Mouse (Mus musculus): Measurements from ENCODE around the gene Adar. TPM values are rescaled to one million over a fixed set of nuclear protein-coding genes. Genes with fewer than 3 reads are reported as not detected.

Adar gene
- polyA plus RNA-seq, 1 experiment: 48.3 TPM

GRCm38 (mm10) chr3:89722032-89722431 lies 7.2 kb downstream of the Adar start:
- no peak overlapping the region for H3K27ac ChIP-seq (ENCODE audit: control insufficient read depth, insufficient read depth, low read depth, low read length, poor library complexity)
- TF ChIP-seq CTCF (IDR thresholded peaks at IDR 0.05; ENCODE audit: control insufficient read depth, insufficient read depth, low read length): no peak
- no peaks in the 10 kb centered on the region for H3K4me1 ChIP-seq (ENCODE audit: control insufficient read depth, insufficient read depth, low read length)
- H3K4me3 ChIP-seq (replicated peaks; ENCODE audit: control insufficient read depth, low read depth, low read length): no peak overlapping the region

- H3K4me1 ChIP-seq (ENCODE audit: control insufficient read depth, insufficient read depth, low read length): no peaks in the 10 kb centered on the region
- WGBS: 84% methylated on average over 7 of the region's 7 CpGs
- TF ChIP-seq CTCF (IDR thresholded peaks at IDR 0.05; ENCODE audit: control insufficient read depth, insufficient read depth, low read length) (no peak), POLR2A (IDR thresholded peaks at IDR 0.05; ENCODE audit: borderline replicate concordance, control insufficient read depth, low read depth, low read length) (no peak)
- H3K4me3 ChIP-seq (replicated peaks; ENCODE audit: control insufficient read depth, low read depth, low read length): no peak overlapping the region
- no peak overlapping the region for H3K27ac ChIP-seq (ENCODE audit: control insufficient read depth, insufficient read depth, low read depth, low read length, poor library complexity)
Measured at GRCm38 (mm10) chr3:89723400-89724084, 8.7 kb downstream of the Adar start.

GRCm38 (mm10) chr3:89727028-89727427 lies 12.2 kb downstream of the Adar start:
- Histone ChIP-seq H3K4me1 (ENCODE audit: control insufficient read depth, insufficient read depth, low read length) (peaks cover 3% of the 10 kb centered on the region; the same call in 1 of the 2 replicates), H3K27ac (ENCODE audit: control insufficient read depth, insufficient read depth, low read depth, low read length, poor library complexity) (no peak overlapping the region), H3K4me3 (replicated peaks; ENCODE audit: control insufficient read depth, low read depth, low read length) (no peak overlapping the region)
- TF ChIP-seq POLR2A (IDR thresholded peaks at IDR 0.05; ENCODE audit: borderline replicate concordance, control insufficient read depth, low read depth, low read length): no peak
- TF ChIP-seq CTCF (IDR thresholded peaks at IDR 0.05; ENCODE audit: control insufficient read depth, insufficient read depth, low read length): peak; percentile 76
- WGBS: 0% methylated on average over 4 of the region's 4 CpGs

- 85% methylated on average over 2 of the region's 2 CpGs for WGBS
- peaks cover 4% of the 10 kb centered on the region; the same call in 1 of the 2 replicates for H3K4me1 ChIP-seq (ENCODE audit: control insufficient read depth, insufficient read depth, low read length)
- TF ChIP-seq POLR2A (IDR thresholded peaks at IDR 0.05; ENCODE audit: borderline replicate concordance, control insufficient read depth, low read depth, low read length) (no peak), CTCF (IDR thresholded peaks at IDR 0.05; ENCODE audit: control insufficient read depth, insufficient read depth, low read length) (no peak)
Measured at GRCm38 (mm10) chr3:89728848-89729247, 14.0 kb downstream of the Adar start.

GRCm38 (mm10) chr3:89730350-89731331 lies 15.8 kb downstream of the Adar start:
- H3K4me3 ChIP-seq (replicated peaks; ENCODE audit: control insufficient read depth, low read depth, low read length): peak overlapping the region; percentile 90
- H3K4me1 ChIP-seq (ENCODE audit: control insufficient read depth, insufficient read depth, low read length): peaks cover 4% of the 10 kb centered on the region; the same call in 1 of the 2 replicates
- TF ChIP-seq CTCF (IDR thresholded peaks at IDR 0.05; ENCODE audit: control insufficient read depth, insufficient read depth, low read length) (no peak; the same call in 1 of the 2 replicates), POLR2A (IDR thresholded peaks at IDR 0.05; ENCODE audit: borderline replicate concordance, control insufficient read depth, low read depth, low read length) (peak; percentile 93)
- WGBS: under 1% methylated on average over 32 of the region's 32 CpGs
- peak overlapping the region; percentile 86 for H3K27ac ChIP-seq (ENCODE audit: control insufficient read depth, insufficient read depth, low read depth, low read length, poor library complexity)

More at GRCm38 (mm10) chr3:89728848-89729247, 14.0 kb downstream of the Adar start:
- no peak overlapping the region for H3K4me3 ChIP-seq (replicated peaks; ENCODE audit: control insufficient read depth, low read depth, low read length)
- no peak overlapping the region for H3K27ac ChIP-seq (ENCODE audit: control insufficient read depth, insufficient read depth, low read depth, low read length, poor library complexity)

GRCm38 (mm10) chr3:89732091-89732490 lies 17.3 kb downstream of the Adar start:
- WGBS: 27% methylated on average over 4 of the region's 4 CpGs
- Histone ChIP-seq H3K4me3 (replicated peaks; ENCODE audit: control insufficient read depth, low read depth, low read length) (peak overlapping the region; percentile 46), H3K4me1 (ENCODE audit: control insufficient read depth, insufficient read depth, low read length) (peaks cover 4% of the 10 kb centered on the region; the same call in 1 of the 2 replicates), H3K27ac (ENCODE audit: control insufficient read depth, insufficient read depth, low read depth, low read length, poor library complexity) (no peak overlapping the region)
- no peak for TF ChIP-seq POLR2A (IDR thresholded peaks at IDR 0.05; ENCODE audit: borderline replicate concordance, control insufficient read depth, low read depth, low read length)
- no peak for TF ChIP-seq CTCF (IDR thresholded peaks at IDR 0.05; ENCODE audit: control insufficient read depth, insufficient read depth, low read length)

GRCm38 (mm10) chr3:89738509-89738908 lies 23.7 kb downstream of the Adar start:
- H3K4me3 ChIP-seq (replicated peaks; ENCODE audit: control insufficient read depth, low read depth, low read length): no peak overlapping the region
- no peaks in the 10 kb centered on the region for H3K4me1 ChIP-seq (ENCODE audit: control insufficient read depth, insufficient read depth, low read length)
- no peak overlapping the region for H3K27ac ChIP-seq (ENCODE audit: control insufficient read depth, insufficient read depth, low read depth, low read length, poor library complexity)
- no peak for TF ChIP-seq CTCF (IDR thresholded peaks at IDR 0.05; ENCODE audit: control insufficient read depth, insufficient read depth, low read length)
- TF ChIP-seq POLR2A (IDR thresholded peaks at IDR 0.05; ENCODE audit: borderline replicate concordance, control insufficient read depth, low read depth, low read length): no peak
- 86% methylated on average over 6 of the region's 6 CpGs for WGBS

- Histone ChIP-seq H3K4me1 (ENCODE audit: control insufficient read depth, insufficient read depth, low read length) (no peaks in the 10 kb centered on the region), H3K4me3 (replicated peaks; ENCODE audit: control insufficient read depth, low read depth, low read length) (no peak overlapping the region), H3K27ac (ENCODE audit: control insufficient read depth, insufficient read depth, low read depth, low read length, poor library complexity) (no peak overlapping the region)
- no peak for TF ChIP-seq CTCF (IDR thresholded peaks at IDR 0.05; ENCODE audit: control insufficient read depth, insufficient read depth, low read length)
- TF ChIP-seq POLR2A (IDR thresholded peaks at IDR 0.05; ENCODE audit: borderline replicate concordance, control insufficient read depth, low read depth, low read length): no peak
- 11% methylated on average over 1 of the region's 1 CpGs for WGBS
Measured at GRCm38 (mm10) chr3:89752307-89752706, 37.5 kb downstream of the Adar start.
